Mouse (Mus musculus): ENCODE measurements around the gene A26c2.

A26c2 gene

GRCm38 (mm10) chr7:62823573-62823972, at the start of gene A26c2:
Gene A26c2, minus strand, starts transcription at chr7:62823673.
- DNase-seq = no peak

- no peak for DNase-seq
These were observed 28.0 kb upstream of the A26c2 start for GRCm38 (mm10) chr7:62851471-62851870.

Data from thymus, postnatal 14 days (tissue).